Mouse (Mus musculus) central nervous system, embryonic 14 days (tissue): ENCODE results near the gene Brd4. TPM values are rescaled to one million over a fixed set of nuclear protein-coding genes. Genes with fewer than 3 reads are reported as not detected.

Experiments used
- polyA plus RNA-seq: library from polyadenylated mRNA; depleted of rRNA; stranded (reverse); fragments of >200 nt; gene quantifications from 2 replicates; pipeline ENCODE4 v1.2.3, GENCODE M21; 2012; rRNA removed

Gene Brd4
- 52.5 and 70.3 TPM in 2 replicates for polyA plus RNA-seq

DNA sequence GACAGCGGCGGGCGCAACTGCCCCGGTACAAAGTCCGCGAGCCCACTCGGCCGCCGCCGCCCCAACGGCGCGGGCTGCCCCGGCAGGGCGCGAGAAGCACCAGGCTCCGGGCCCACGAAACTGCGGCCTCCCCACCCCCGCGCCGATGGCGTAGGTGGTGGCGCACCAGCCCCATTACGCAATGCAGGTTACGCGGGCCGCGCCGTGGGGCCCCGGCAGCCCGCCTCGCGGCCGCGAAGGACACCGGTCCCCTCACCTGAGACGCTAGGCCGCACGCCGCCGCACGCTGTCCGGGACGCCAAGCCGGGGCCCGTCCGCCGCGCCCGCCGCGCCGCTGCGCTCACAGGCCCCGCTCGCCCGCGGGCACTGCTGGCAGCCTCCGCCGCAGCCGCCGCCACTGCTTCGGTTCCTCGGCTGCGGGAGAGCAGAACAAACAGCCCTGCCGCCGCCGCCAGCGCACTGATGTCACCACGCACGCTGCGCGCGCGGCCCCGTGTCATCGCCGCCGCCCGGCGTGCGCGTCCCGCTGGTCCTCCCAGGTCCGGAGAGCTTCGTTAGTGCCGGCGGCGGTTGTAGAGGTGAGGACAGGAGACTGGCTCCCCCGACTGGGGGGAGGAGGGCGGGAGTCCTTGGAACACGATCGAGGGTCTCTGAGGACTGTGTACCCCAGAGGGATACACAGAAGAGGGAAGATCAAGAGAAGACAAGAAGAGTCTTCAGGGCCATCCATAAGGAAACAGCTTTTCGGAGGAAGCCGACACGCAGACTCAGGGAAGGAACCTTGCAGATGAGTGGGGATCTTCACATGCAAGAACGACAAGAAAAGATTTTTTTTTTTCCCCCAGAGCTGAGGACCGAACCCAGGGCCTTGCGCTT lies at the start of gene Brd4:
Brd4 (minus strand) TSS at position 461 of the 876 bp plus-strand sequence.

GRCm38 (mm10) chr17:32320597-32321389 lies 36.3 kb upstream of the Brd4 start, which contains the start of gene Akap8:
TSS of gene Akap8 (minus strand) at chr17:32321238.

GRCm38 (mm10) chr17:32188863-32189636 lies 95.5 kb downstream of the Brd4 start, which contains the start of gene Ephx3:
TSS of gene Ephx3 (minus strand) at chr17:32189549.

DNA sequence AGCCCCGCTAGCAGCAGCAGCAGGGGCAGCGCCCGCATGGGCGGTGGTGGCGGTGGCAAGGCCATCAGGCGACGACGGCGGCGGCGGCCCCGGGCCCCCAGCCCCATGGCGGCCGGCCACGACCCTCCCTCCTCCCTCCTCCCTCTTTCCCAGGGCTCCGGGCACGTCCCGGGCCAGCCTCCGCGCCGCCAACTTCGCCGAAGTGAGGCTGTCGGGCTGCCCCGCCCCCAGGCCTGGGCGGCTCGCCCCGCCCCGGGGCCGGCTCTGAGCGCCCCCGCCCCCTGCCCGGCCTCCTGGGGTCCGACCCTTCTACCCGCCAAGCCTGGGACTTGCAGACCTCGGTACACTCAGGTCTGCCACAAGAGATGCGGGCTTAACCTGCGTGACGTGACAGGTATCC lies 117.8 kb downstream of the Brd4 start, which contains the start of gene Notch3:
Notch3 (minus strand) TSS at position 166 of the 400 bp plus-strand sequence.

Other genes starting within 250 kb of the Brd4 start
- 28.9 and 31.5 TPM in 2 replicates for gene Rrp1b, start 248.6 kb downstream of the Brd4 start, polyA plus RNA-seq
- gene Hsf2bp, start 248.4 kb downstream of the Brd4 start, polyA plus RNA-seq: 0.50 and 0.51 TPM in 2 replicates
- 26.1 and 29.1 TPM in 2 replicates for gene Notch3, start 117.9 kb downstream of the Brd4 start, polyA plus RNA-seq
- gene Ephx3, start 95.2 kb downstream of the Brd4 start, polyA plus RNA-seq: 0.16 and 0.41 TPM in 2 replicates
- gene Akap8, start 36.5 kb upstream of the Brd4 start, polyA plus RNA-seq: 129 and 136 TPM in 2 replicates
- 216 and 223 TPM in 2 replicates for gene Akap8l, start 65.9 kb upstream of the Brd4 start, polyA plus RNA-seq
- gene Wiz, start 104.7 kb upstream of the Brd4 start, polyA plus RNA-seq: 77.4 and 78.2 TPM in 2 replicates
- gene Rasal3, start 118.9 kb upstream of the Brd4 start, polyA plus RNA-seq: 0.82 and 0.90 TPM in 2 replicates
- gene Pglyrp2, start 139.4 kb upstream of the Brd4 start, polyA plus RNA-seq: not detected in 2 replicates
- gene Cyp4f39, start 168.0 kb upstream of the Brd4 start, polyA plus RNA-seq: 0.26 and 0.66 TPM in 2 replicates
- gene Cyp4f17, start 221.3 kb upstream of the Brd4 start, polyA plus RNA-seq: 13.3 and 18.1 TPM in 2 replicates